Mouse (Mus musculus): Measurements from ENCODE around the gene Hist1h3g.

Gene Hist1h3g

DNA sequence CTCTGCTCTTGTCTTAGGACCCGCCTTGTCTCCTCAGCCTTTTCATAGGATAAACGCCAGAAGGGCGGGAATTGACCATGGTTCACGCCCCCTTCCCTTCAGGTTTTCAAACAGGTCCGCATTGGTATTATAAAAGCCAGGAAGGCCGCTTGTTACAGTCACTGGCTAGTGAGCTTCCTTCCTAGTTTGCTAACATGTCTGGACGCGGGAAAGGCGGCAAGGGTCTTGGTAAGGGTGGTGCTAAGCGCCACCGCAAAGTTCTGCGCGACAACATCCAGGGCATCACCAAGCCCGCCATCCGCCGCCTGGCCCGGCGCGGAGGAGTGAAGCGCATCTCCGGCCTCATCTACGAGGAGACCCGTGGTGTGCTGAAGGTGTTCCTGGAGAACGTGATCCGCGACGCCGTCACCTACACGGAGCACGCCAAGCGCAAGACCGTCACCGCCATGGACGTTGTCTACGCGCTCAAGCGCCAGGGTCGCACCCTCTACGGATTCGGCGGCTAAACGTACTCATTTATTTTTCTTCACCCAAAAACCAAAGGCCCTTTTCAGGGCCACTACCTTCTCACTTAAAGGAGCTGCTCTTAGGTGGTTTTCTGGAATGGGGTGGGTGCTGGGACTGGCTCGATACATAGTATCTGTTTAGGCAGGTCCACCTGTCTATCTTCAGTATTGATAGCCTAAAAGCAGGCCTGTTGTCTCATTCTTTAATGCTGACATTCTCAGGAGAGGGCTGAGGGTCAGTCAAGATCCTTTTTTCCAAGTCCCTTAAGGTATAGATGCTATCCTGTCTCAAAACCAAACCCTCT lies 46.4 kb downstream of the Hist1h3g start, which contains the start of gene Hist1h4d:
Gene Hist1h4d, plus strand, starts transcription at position 191 of the 811 bp plus-strand sequence.
- peak; percentile 89 to 97 for DNase-seq

- DNase-seq: no peak
These were observed 47.2 kb downstream of the Hist1h3g start for GRCm38 (mm10) chr13:23582219-23583056.

DNA sequence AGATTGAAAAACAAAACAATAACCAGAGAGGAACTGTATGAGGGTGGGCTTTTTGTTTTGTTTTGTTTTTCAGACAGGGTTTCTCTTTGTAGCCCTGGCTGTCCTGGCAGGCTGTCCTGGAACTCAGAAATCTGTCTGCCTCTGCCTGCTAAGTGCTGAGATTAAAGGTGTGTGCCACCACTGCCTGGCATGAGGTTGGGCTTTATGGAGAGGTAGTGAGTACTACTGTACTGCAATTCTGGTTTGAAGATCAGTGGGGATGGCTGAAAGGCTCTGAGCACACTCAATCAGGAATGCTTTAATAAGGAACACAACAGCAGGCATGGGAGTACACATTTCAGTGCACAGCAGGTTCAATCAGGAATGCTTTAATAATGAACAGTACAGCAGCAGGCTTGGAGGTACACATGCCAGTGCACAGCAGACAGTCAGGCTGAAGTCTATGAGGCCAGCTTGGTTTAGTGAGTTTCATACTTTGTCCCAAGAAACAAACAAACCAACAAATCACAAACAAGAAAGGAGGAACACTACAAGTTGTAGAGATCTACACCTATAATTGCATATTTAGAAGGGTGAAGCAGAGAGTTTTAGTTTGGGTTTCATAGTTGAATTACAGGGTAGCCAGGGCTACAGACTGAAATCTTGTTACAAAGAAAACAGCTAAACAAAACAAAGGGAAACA lies 48.3 kb downstream of the Hist1h3g start:
- no peak for DNase-seq

GRCm38 (mm10) chr13:23584331-23584730 lies 49.1 kb downstream of the Hist1h3g start:
- no peak for DNase-seq

- peak; percentile 41 to 62 for DNase-seq
These were observed 49.8 kb downstream of the Hist1h3g start for GRCm38 (mm10) chr13:23585029-23585441.
